Mouse (Mus musculus) neutrophil, adult 5-6 weeks (primary cell): ENCODE results near the gene Ednrb. TPM values are rescaled to one million over a fixed set of nuclear protein-coding genes. Genes with fewer than 3 reads are reported as not detected.

Experiments
- ATAC-seq: fragments of 151-379, 151-347 bp; 2 replicates; pipeline ENCODE4 v1.8.0; 2017; ENCODE audit warnings: mild to moderate bottlenecking, moderate TSS enrichment; ENCODE audit not compliant: insufficient number of reproducible peaks, poor library complexity, low FRiP score, severe bottlenecking; ENCODE audit errors: extremely low read depth
- total RNA-seq: library from RNA; stranded (forward); fragments of 200-1000 nt; gene quantifications from 2 replicates; pipeline ENCODE4 v1.2.3, GENCODE M21; 2017

Gene Ednrb
- total RNA-seq, result not detected in 2 replicates

- ATAC-seq, result no peak
Observed at GRCm38 (mm10) chr14:103844011-103844549, at the start of gene Ednrb. Ednrb (minus strand) TSS chr14:103844402.

DNA sequence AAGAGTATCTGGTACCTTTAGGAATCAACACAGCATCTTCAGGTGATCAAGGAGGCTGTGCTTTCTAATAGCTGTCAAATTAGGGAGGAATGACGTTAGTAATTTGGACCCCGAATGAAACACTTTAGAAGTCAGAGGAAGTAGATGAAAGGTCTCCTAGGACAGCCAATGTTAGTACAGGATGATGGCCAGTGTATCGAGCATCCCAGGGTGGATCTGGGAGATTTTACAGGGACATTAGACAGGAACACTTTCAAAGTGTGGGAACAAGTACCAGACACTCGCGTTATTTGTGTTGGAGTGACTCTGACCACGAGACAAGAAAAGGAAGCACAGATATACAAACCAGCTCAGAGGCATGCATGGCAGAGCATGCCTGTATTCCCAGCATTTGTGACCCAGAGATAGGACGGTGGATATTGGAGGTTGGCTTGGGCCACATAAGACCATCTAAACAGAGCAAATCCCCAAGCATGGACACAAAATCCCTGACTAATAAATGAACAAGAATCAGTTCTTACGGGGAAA lies 48.3 kb upstream of the Ednrb start:
- no peak for ATAC-seq

- 0 out of 2 replicates have a peak, but pooled peaks have one; percentile 33 for ATAC-seq
Observed at GRCm38 (mm10) chr14:103890761-103891160, 46.6 kb upstream of the Ednrb start.

- ATAC-seq, result no peak
Observed at GRCm38 (mm10) chr14:103884892-103885575, 40.8 kb upstream of the Ednrb start.

- no peak for ATAC-seq
Observed at GRCm38 (mm10) chr14:103882943-103883342, 38.7 kb upstream of the Ednrb start.

DNA sequence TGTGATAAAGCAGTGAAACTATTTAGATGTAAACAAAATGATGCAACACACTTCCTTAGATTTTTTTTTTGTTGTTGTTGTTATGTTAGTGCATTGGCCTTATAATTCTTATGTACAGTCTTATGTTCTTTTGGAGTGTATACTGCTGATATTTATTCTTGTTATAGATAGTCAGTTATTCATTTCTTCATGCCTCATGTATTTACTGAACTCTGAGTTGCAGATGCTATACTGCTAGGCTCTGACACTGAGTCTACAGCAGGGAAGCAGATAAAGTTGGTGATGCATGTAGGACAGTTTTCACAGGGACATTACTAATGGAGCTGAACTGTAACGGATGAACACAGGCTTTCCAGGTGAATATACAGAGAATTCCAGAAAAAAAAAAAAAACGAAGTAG lies 32.9 kb upstream of the Ednrb start:
- no peak for ATAC-seq

GRCm38 (mm10) chr14:103876598-103876997 lies 32.4 kb upstream of the Ednrb start:
- no peak for ATAC-seq

GRCm38 (mm10) chr14:103866636-103867035 lies 22.4 kb upstream of the Ednrb start:
- ATAC-seq, result no peak

DNA sequence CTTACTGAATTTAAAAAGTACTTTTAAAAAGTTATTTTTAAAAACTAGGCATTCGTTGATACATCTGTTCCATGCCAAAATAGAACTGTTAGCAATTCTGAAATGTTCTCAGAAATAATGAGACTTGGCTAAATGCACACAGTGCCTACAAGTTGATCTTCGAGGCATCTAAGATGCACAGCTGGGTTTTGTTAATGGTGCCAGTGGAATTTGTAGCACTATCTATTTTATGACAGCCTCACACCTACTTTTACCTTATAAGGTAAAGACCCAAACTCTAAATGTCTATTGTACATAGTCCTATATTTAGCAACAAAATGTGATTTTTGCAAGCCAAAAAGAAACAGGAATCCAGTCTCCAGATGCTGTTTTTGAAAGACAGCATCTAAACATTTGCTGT lies 21.0 kb upstream of the Ednrb start:
- no peak for ATAC-seq

GRCm38 (mm10) chr14:103850071-103850845 lies 6.1 kb upstream of the Ednrb start:
- no peak for ATAC-seq

DNA sequence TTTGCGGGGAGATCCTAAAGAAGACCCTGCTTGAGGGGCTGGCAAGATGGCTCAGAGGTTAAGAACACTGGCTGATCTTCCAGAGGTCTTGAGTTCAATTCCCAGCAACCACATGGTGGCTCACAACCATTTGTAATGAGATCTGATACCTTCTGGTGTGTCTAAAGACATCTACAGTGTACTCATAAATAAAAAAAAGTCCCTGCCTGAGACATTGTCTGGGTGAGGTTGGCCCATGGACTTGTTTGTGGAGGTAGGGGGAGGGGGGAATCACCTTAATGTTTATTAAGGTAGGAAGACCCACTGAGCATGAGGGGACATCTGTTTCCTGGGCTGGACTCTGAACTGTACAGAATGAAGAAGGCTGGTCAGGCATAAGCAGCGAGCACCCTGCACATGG lies 1.5 kb upstream of the Ednrb start:
- ATAC-seq, result no peak

- no peak for ATAC-seq
Observed at GRCm38 (mm10) chr14:103844944-103845343, 742 bp upstream of the Ednrb start.

- 0 out of 2 replicates have a peak, but pooled peaks have one; percentile 1 for ATAC-seq
Observed at GRCm38 (mm10) chr14:103843371-103844001, 716 bp downstream of the Ednrb start.

DNA sequence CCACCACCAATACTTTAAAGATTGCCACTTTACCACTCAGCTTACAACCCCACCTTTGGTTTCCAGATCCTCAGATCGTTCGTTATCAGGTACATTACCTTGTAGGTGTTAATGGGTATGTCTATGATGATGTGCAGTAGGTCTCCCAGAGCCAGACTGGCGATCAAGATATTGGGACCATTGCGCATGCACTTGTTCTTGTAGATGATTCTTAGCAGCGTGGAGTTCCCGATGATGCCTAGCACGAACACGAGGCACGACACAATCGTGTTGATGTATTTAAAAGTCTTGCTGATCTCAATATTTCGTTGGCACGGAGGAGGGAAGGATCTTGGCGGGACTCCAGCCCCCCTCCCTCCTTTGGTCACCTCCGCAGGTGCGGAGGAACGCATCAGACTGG lies 1.3 kb downstream of the Ednrb start:
- ATAC-seq, result no peak

- ATAC-seq, result no peak
Observed at GRCm38 (mm10) chr14:103840436-103840835, 3.8 kb downstream of the Ednrb start.

GRCm38 (mm10) chr14:103838887-103839286 lies 5.3 kb downstream of the Ednrb start:
- no peak for ATAC-seq

- no peak for ATAC-seq
Observed at GRCm38 (mm10) chr14:103834589-103834988, 9.6 kb downstream of the Ednrb start.

DNA sequence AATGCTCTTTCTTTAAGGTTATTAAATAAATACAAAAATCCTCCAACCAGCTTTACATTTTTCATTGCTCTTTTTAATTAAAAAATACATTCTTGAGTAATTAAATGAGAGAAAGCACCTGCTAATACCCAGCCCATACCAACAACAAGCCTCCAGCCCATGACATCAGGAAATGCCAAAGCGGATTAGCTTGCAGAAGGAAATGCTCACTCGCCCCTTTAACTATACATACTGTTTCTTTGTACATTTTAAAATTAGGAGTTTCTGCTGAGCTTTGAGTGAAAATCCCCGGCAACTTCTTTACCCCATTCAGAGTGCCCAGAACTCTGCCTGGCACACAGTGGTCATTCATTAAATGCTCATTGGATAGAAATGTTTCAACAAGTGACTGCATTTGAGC lies 10.1 kb downstream of the Ednrb start:
- ATAC-seq, result no peak

GRCm38 (mm10) chr14:103832472-103832871 lies 11.7 kb downstream of the Ednrb start:
- ATAC-seq, result no peak
